Mouse (Mus musculus): ENCODE data around the gene Ccnd1. TPM values are rescaled to one million over a fixed set of nuclear protein-coding genes. Genes with fewer than 3 reads are reported as not detected.
"Not testable (repeated sequence)": the region's sequence is repeated elsewhere in the genome, so short reads cannot be mapped to it uniquely, and the experiment has no call there.

The Ccnd1 gene
- polyA plus RNA-seq, 1 experiment from 2014 or later = 77.9 TPM

DNA sequence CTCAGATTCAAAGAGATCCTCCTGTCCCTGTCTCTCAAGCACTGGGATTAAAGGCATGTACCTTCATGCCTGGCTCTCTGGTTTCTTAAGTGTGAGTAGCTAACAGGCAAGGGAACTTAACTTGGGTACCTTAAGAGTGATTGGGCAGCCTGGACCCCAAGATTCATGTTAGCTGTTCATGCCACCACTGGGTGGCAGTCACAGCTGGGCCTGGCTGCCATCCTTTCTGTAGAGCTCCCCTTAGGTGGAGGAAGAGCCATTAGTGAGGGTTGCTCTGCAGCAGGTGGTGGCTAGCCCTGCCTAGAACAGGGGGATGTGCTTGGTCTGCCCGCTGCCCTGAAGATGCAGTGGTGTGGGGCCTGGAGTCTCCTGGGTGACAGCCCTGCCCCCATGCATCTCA is 20.9 kb downstream of the Ccnd1 start:
- no peak overlapping the region for H3K4me3 ChIP-seq (replicated peaks)
- ATAC-seq = no peak
- H3K27ac ChIP-seq = no peak overlapping the region
- H3K27me3 ChIP-seq (replicated peaks) = no peaks in the 10 kb centered on the region
- peaks cover 18% of the 10 kb centered on the region; the same call in 1 of the 2 replicates for H3K36me3 ChIP-seq
- 82% methylated on average over 1 of the region's 1 CpGs for WGBS
- H3K9ac ChIP-seq = no peak overlapping the region
- no peak overlapping the region for H3K4me2 ChIP-seq (replicated peaks)
- H3K9me3 ChIP-seq = no peaks in the 10 kb centered on the region
- H3K4me1 ChIP-seq (replicated peaks) = peaks cover 6% of the 10 kb centered on the region

DNA sequence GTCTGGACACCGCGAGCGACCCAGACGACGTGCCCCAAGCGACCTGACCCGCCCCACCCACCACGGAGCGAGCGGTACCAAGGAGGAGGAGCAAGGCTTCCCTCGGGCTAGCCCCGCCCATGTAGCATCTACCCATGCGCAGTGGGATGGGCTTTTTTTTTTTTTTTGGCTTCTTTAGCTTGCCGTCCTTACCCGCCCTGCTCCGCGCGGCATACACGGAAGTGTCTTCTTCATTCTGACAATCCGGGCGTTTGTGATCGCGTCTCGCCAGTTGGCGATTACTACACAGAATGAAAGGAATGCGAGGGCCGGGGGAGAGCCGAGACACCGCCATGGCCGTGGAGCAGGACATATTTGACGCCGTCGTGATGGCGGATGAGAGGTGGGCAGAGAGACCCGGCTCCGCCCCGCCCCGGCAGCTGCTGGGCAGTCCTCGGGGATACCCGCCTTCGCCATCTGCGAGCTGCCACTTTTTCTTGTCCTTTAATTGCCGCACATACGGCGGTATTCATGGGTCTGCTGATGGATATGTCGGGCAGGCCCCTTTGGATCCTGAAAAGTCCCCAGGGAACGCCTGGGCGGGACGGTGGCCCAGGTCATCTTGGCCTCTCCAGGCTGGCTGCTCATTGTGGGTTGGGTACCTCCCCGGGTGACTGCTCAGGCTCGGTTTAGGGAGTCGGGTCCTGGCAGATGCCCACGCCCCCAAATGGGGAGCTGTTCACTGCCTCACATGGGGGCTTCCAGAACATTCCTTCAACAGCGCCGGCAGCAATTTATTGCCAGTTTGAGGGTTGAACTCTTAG is 24.6 kb downstream of the Ccnd1 start, which contains the start of gene LTO1:
TSS of gene LTO1 (plus strand) at position 153 of the 803 bp plus-strand sequence.
- Histone ChIP-seq H3K4me1 (replicated peaks) (peaks cover 6% of the 10 kb centered on the region), H3K36me3 (peaks cover 9% of the 10 kb centered on the region; the same call in 1 of the 2 replicates), H3K4me3 (replicated peaks) (peak within 1 kb of the TSS; percentile 78), H3K27me3 (replicated peaks) (no peaks in the 10 kb centered on the region), H3K27ac (peak within 1 kb of the TSS; percentile 67), H3K9ac (peak within 1 kb of the TSS; percentile 79), H3K9me3 (no peaks in the 10 kb centered on the region), H3K4me2 (replicated peaks) (peak within 1 kb of the TSS; percentile 90)
- WGBS = under 1% methylated on average over 55 of the region's 55 CpGs
- ATAC-seq = peak; percentile 96

DNA sequence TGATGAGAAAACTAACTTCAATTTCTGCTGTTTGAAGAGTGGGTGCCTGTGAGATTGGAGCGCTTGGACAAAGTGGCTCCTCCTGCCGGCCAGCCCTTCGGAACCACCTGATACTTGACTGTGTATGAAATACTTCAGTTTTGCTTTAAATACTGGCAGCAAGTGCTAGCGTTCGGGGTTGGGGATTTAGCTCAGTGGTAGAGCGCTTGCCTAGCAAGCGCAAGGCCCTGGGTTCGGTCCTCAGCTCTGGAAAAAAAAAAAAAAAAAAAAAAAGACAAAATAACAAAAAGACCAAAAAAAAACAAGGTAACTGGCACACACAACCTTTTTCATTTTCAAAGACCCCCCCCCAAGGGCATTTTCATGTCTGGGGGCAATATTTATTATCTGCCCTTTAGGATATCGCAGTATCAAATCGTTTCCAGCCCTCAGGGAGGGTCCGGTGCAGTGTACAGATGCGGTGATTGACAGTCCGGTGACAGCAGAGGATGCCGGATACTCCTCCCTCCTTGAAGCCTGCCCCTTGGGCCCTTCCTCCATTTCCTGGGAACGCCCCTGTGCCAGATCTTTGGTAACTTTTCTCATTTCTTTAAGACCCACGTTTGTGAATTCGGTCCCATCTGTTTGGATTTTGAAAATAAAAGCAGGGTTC is 25.3 kb downstream of the Ccnd1 start:
- Histone ChIP-seq H3K36me3 (peaks cover 4% of the 10 kb centered on the region; the same call in 1 of the 2 replicates), H3K27me3 (replicated peaks) (no peaks in the 10 kb centered on the region), H3K4me1 (replicated peaks) (peaks cover 6% of the 10 kb centered on the region), H3K9me3 (no peaks in the 10 kb centered on the region), H3K9ac (no peak overlapping the region), H3K4me3 (replicated peaks) (peak overlapping the region; percentile 78), H3K4me2 (replicated peaks) (peak overlapping the region; percentile 61), H3K27ac (no peak overlapping the region)
- WGBS = 7% methylated on average over 17 of the region's 17 CpGs
- ATAC-seq = peak; percentile 95

DNA sequence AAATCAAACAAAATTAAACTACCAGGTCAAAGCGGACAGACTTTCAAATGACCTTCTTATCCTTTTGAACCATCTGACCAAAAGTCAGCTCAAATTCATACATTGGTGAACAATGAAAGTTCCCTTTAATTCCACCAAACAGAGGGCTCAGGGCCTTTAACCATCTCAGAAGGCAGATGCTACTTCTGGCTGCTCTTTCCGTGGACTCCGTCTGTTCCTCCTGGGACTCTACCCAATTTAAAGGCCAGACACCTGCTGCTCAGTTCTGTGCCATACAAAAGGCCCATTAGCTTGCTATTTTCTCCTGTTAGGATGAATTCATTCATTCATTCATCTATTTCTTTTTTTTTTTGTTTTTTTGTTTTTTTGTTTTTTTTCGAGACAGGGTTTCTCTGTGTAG is 26.8 kb downstream of the Ccnd1 start:
- H3K4me3 ChIP-seq (replicated peaks) = no peak overlapping the region
- no peak for ATAC-seq
- H3K27me3 ChIP-seq (replicated peaks) = no peaks in the 10 kb centered on the region
- no peak overlapping the region for H3K9ac ChIP-seq
- no peak overlapping the region for H3K4me2 ChIP-seq (replicated peaks)
- WGBS = 80% methylated on average over 4 of the region's 4 CpGs
- H3K27ac ChIP-seq = no peak overlapping the region
- no peaks in the 10 kb centered on the region for H3K9me3 ChIP-seq
- H3K4me1 ChIP-seq (replicated peaks) = peaks cover 6% of the 10 kb centered on the region
- no peaks in the 10 kb centered on the region for H3K36me3 ChIP-seq

DNA sequence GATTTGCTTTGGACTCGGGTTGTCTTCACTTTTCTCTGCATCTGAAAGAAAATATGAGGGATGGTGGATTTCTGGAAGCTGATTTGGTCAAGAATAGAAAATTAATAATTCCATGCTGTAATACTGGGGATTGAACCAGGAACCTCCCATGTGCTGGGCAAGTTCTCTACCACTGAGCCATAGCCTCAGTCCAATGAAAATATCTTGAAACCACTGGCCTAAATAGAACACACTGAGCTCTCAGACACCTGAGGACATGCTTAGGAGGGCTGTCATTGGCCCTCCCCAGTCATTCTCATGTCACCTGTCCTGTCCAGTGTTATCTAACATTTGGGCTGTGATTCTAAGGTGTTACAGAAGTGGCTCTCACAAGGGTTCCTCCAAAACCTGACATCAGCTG is 28.6 kb downstream of the Ccnd1 start:
- Histone ChIP-seq H3K27me3 (replicated peaks) (no peaks in the 10 kb centered on the region), H3K9me3 (no peaks in the 10 kb centered on the region), H3K4me2 (replicated peaks) (no peak overlapping the region), H3K4me3 (replicated peaks) (no peak overlapping the region), H3K36me3 (no peaks in the 10 kb centered on the region), H3K4me1 (replicated peaks) (peaks cover 6% of the 10 kb centered on the region), H3K9ac (no peak overlapping the region), H3K27ac (no peak overlapping the region)
- 80% methylated on average over 1 of the region's 1 CpGs for WGBS
- ATAC-seq = no peak

DNA sequence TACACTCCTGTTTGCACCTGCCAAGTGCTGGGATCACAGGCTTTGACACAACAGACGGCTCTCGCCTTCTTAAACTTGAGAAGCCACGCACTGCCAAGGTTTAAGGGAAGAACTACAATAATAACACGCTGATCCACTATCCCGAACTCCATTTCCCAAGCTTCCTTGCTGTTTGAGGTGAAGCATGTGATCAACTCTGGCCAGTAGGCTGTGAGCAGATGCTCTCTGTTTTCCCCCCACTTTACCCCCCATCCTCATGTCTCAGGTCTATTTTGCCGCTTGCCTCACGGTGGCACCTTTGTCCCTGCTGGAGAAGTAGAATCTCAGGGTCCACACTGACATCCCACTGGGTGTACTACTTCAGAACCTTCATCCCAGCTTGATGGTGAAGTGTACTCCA is 31.0 kb downstream of the Ccnd1 start:
- Histone ChIP-seq H3K4me2 (replicated peaks) (no peak overlapping the region), H3K27ac (no peak overlapping the region), H3K9ac (no peak overlapping the region), H3K36me3 (no peaks in the 10 kb centered on the region), H3K27me3 (replicated peaks) (no peaks in the 10 kb centered on the region), H3K9me3 (no peaks in the 10 kb centered on the region), H3K4me3 (replicated peaks) (no peak overlapping the region), H3K4me1 (replicated peaks) (no peaks in the 10 kb centered on the region)
- 35% methylated on average over 7 of the region's 7 CpGs for WGBS
- no peak for ATAC-seq

DNA sequence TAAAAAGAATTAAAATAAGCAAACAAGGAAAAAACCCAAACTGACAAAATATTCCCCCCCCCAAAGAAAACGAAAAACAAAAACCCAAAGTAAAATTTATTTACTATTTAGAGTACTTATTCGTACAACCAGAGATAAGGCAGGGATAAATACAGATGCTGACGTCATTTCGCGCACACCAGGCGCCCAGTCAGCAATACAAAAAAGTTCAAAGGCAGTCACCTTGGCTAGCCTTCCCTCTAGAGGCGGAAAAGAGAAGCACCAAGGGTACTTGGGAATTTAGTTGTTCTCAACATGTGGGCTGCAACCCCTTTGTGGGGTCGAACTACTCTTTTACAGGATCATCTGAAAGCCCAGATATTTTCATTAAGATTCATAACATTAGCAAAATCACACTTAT is 31.9 kb downstream of the Ccnd1 start:
- 13% methylated on average over 8 of the region's 8 CpGs for WGBS
- Histone ChIP-seq H3K36me3 (no peaks in the 10 kb centered on the region), H3K27me3 (replicated peaks) (no peaks in the 10 kb centered on the region), H3K4me2 (replicated peaks) (no peak overlapping the region), H3K9me3 (no peaks in the 10 kb centered on the region), H3K27ac (no peak overlapping the region), H3K4me3 (replicated peaks) (no peak overlapping the region), H3K9ac (no peak overlapping the region), H3K4me1 (replicated peaks) (no peaks in the 10 kb centered on the region)
- ATAC-seq = no peak

DNA sequence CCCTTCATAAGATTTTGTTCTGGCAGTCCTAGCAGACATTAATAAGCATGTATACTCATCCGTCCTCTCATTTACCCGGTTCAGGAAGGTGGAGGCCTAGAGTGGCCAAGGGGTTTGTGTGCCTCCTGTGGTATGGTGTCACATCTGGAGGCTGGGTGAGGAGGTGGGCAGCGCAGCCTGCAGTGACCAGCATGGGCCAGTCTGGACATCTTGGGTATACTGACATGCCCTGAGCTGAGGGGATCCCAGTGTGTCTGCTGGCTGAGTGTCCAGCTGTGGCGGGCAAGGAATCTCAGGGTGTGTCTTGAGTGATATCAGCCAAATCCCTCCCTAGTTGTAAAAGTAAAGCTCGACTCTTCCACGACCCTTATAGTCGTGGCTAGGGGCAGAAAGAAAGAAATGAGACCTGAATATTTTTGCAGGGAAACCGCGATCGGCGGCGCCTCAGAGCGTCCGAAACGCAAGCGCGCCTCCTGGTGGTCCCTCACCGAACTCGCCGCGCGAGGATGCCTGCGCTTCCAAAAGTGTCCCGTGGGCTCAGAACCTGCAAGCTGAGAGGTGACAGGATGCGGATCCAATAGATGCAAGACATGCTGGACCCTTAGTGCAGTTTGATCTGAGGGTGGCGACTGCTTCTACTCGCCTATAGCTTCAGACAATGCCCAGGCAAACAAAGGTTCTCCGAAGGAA is 32.9 kb downstream of the Ccnd1 start:
- Histone ChIP-seq H3K4me1 (replicated peaks) (no peaks in the 10 kb centered on the region), H3K27ac (no peak overlapping the region), H3K4me2 (replicated peaks) (peak overlapping the region; percentile 40), H3K4me3 (replicated peaks) (no peak overlapping the region), H3K9ac (no peak overlapping the region; the same call in 1 of the 2 replicates), H3K9me3 (no peaks in the 10 kb centered on the region), H3K27me3 (replicated peaks) (no peaks in the 10 kb centered on the region), H3K36me3 (no peaks in the 10 kb centered on the region)
- peak; percentile 48; the same call in 1 of the 2 replicates for ATAC-seq
- 11% methylated on average over 28 of the region's 28 CpGs for WGBS

DNA sequence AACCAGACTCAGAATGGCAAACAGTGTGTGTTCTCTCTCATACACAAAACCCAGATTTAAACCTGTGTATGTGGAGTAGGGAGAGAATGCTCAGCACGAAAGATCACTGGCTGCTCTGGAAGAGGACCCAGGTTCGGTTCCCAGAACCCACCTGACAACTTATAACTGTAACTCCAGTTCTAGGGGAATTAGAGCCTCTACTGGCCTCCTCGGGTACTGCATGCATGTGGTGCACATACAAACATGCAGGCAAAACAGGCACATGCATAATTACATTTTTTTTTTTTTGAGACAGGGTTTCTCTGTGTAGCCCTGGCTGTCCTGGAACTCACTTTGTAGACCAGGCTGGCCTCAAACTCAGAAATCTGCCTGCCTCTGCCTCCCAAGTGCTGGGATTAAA is 34.2 kb downstream of the Ccnd1 start:
- H3K9ac ChIP-seq; H3K4me1 ChIP-seq (replicated peaks); ATAC-seq; H3K36me3 ChIP-seq; H3K27ac ChIP-seq; H3K27me3 ChIP-seq (replicated peaks); H3K4me2 ChIP-seq (replicated peaks); H3K9me3 ChIP-seq; H3K4me3 ChIP-seq (replicated peaks): not testable (repeated sequence)
- 85% methylated on average over 3 of the region's 3 CpGs for WGBS

DNA sequence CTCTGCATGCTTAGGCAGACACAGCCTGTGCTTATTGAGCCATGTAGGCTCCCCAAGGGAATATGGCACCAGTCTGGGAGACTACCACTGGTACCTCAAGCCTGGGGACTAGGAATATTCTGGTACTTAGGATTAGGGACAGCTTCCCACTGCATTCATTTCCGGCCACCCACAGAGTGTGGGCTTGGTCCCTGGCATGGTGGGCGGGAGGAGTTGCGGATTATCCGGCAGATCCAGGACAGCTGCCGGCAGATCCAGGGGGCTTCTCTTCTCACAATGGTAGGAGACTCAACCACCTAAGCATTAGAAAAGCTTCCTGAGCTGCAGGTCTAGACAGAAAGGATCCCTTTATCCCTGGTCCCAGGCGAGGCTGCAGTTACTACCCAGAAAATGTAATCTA is 41.2 kb downstream of the Ccnd1 start:
- H3K27me3 ChIP-seq (replicated peaks) = peaks cover 57% of the 10 kb centered on the region
- H3K9me3 ChIP-seq = no peaks in the 10 kb centered on the region

DNA sequence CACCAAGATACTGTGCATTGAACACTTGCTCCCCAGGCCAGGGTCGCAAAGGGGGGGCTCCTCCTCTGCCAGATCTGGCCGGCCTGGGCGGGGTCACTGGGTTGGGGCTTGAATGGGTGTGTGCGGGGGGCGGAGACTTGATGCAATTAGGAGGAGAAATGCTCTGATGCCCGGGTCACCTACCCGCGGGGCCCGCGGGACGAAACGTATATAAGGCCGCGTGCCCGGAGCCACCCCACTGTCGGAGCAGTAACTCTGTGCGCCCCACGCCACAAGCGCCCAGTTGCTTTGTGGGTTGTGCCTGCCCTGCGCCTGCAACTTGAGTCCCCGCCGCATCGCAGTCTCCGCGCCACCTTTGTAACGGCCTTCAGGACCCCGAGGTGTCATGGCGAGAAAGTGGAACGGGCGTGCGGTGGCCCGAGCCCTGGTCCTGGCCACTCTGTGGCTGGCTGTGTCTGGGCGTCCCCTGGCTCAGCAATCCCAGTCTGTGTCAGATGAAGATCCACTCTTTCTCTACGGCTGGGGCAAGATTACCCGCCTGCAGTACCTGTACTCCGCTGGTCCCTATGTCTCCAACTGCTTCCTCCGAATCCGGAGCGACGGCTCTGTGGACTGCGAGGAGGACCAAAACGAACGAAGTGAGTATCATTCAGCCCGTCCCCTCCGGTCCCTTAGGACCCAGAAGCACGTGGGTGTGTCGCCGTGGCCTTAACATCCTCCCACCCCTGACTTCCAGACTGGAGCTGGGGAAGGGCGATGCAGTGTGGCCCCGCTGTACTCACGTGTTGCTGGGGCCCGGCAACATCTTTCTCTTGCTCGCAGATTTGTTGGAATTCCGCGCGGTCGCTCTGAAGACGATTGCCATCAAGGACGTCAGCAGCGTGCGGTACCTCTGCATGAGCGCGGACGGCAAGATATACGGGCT is 43.2 kb downstream of the Ccnd1 start, which contains the start of gene Fgf15:
TSS of gene Fgf15 (plus strand) at position 238 of the 925 bp plus-strand sequence.
- WGBS = under 1% methylated on average over 65 of the region's 65 CpGs
- Histone ChIP-seq H3K9me3 (no peaks in the 10 kb centered on the region), H3K36me3 (no peaks in the 10 kb centered on the region), H3K27me3 (replicated peaks) (peaks cover 57% of the 10 kb centered on the region), H3K27ac (no peak within 1 kb of the TSS), H3K9ac (peak within 1 kb of the TSS; percentile 52), H3K4me1 (replicated peaks) (peaks cover 23% of the 10 kb centered on the region), H3K4me3 (replicated peaks) (peak within 1 kb of the TSS; percentile 46), H3K4me2 (replicated peaks) (peak within 1 kb of the TSS; percentile 96)
- peak; percentile 55 for ATAC-seq

More for the DNA sequence above, 41.2 kb downstream of the Ccnd1 start:
- WGBS = 59% methylated on average over 6 of the region's 6 CpGs
- peaks cover 23% of the 10 kb centered on the region for H3K4me1 ChIP-seq (replicated peaks)
- no peak overlapping the region for H3K27ac ChIP-seq
- no peak overlapping the region for H3K9ac ChIP-seq
- no peak for ATAC-seq
- H3K36me3 ChIP-seq = no peaks in the 10 kb centered on the region
- H3K4me3 ChIP-seq (replicated peaks) = no peak overlapping the region
- H3K4me2 ChIP-seq (replicated peaks) = no peak overlapping the region

All from intestine, embryonic 15.5 days (tissue).